Mouse (Mus musculus) limb, embryonic 11.5 days (tissue): Measurements from ENCODE around the gene Gldc. TPM values are rescaled to one million over a fixed set of nuclear protein-coding genes. Genes with fewer than 3 reads are reported as not detected.

ENCODE experiments used
- ATAC-seq: fragments of 200-750 bp; cut with Nextera tagmentation; 2 replicates; pipeline ENCODE4 v1.8.0; 2017; ENCODE audit warnings: low read depth; ENCODE audit not compliant: insufficient number of reproducible peaks, low FRiP score, low TSS enrichment
- DNase-seq: peaks from one replicate; pipeline ENCODE4 v3.0.0-alpha.2; 2015; ENCODE audit warnings: low spot score
- H3K27ac ChIP-seq: fragments of 300-500 bp; sonication (generic); replicated peaks from 2 replicates; pipeline ENCODE4 v1.5.1; 2014; ENCODE audit warnings: low read depth, mild to moderate bottlenecking, low read length
- H3K27me3 ChIP-seq: fragments of 300-500 bp; sonication (generic); 2 replicates; pipeline ENCODE4 v1.6.1; 2014; ENCODE audit warnings: mild to moderate bottlenecking, low read length, mixed read lengths; ENCODE audit not compliant: control insufficient read depth, insufficient read depth
- H3K36me3 ChIP-seq: fragments of 300-500 bp; sonication (generic); 2 replicates; pipeline ENCODE4 v1.6.1; 2014; ENCODE audit warnings: mild to moderate bottlenecking, low read length, moderate library complexity, mixed read lengths; ENCODE audit not compliant: control insufficient read depth, insufficient read depth
- H3K4me1 ChIP-seq: fragments of 300-500 bp; sonication (generic); 2 replicates; pipeline ENCODE4 v1.6.1; 2014; ENCODE audit warnings: low read length, mixed read lengths; ENCODE audit not compliant: control insufficient read depth, insufficient read depth
- H3K4me2 ChIP-seq: fragments of 300-500 bp; sonication (generic); 2 replicates; pipeline ENCODE4 v1.6.1; 2014; ENCODE audit warnings: low read depth, mild to moderate bottlenecking, moderate library complexity; ENCODE audit not compliant: severe bottlenecking
- H3K4me3 ChIP-seq: fragments of 300-500 bp; sonication (generic); 2 replicates; pipeline ENCODE4 v1.5.1; 2014; ENCODE audit warnings: low read depth, low read length
- H3K9ac ChIP-seq: fragments of 300-500 bp; sonication (generic); 2 replicates; pipeline ENCODE4 v1.6.1; 2014; ENCODE audit warnings: mild to moderate bottlenecking, low read length
- H3K9me3 ChIP-seq: fragments of 300-500 bp; sonication (generic); 2 replicates; pipeline ENCODE4 v1.6.1; 2016; ENCODE audit warnings: low read length; ENCODE audit not compliant: control insufficient read depth
- WGBS: fragments of 180-500 bp; shearing (Covaris S2); extraction: QIAGEN DNeasy Blood & Tissue Kit; methylation state at CpG from one replicate; pipeline ENCODE4 v1.1.7; 2014; 5-methylcytosine and 5-hydroxymethylcytosine counted together
- polyA plus RNA-seq: library from polyadenylated mRNA; unstranded; fragments of >200 nt; fragmentation: Nextera tagmentation; extraction: Ambion mirVana; gene quantifications from 2 replicates; pipeline ENCODE4 v1.2.1, GENCODE M21; 2014

Gene Gldc
- polyA plus RNA-seq, 1 experiment from 2014 or later: 8.3 TPM

GRCm38 (mm10) chr19:30170319-30170718 is 4.9 kb downstream of the Gldc start:
- 93% methylated on average over 6 of the region's 6 CpGs for WGBS
- H3K36me3 ChIP-seq: no peaks in the 10 kb centered on the region

GRCm38 (mm10) chr19:30166801-30167505 is 8.3 kb downstream of the Gldc start:
- 88% methylated on average over 20 of the region's 20 CpGs for WGBS
- ATAC-seq: no peak
- Histone ChIP-seq H3K36me3 (no peaks in the 10 kb centered on the region), H3K4me3 (no peak overlapping the region), H3K9me3 (no peaks in the 10 kb centered on the region), H3K4me1 (no peaks in the 10 kb centered on the region), H3K9ac (no peak overlapping the region), H3K27me3 (no peaks in the 10 kb centered on the region), H3K4me2 (no peak overlapping the region), H3K27ac (no peak overlapping the region)
- DNase-seq: no peak

More at GRCm38 (mm10) chr19:30170319-30170718, 4.9 kb downstream of the Gldc start:
- H3K4me1 ChIP-seq: no peaks in the 10 kb centered on the region
- H3K9ac ChIP-seq: no peak overlapping the region
- no peak overlapping the region for H3K4me2 ChIP-seq
- no peak overlapping the region for H3K4me3 ChIP-seq
- no peak for DNase-seq
- no peaks in the 10 kb centered on the region; the same call in 1 of the 2 replicates for H3K27me3 ChIP-seq
- ATAC-seq: no peak
- H3K27ac ChIP-seq: no peak overlapping the region
- no peaks in the 10 kb centered on the region for H3K9me3 ChIP-seq

GRCm38 (mm10) chr19:30164228-30164627 is 11.0 kb downstream of the Gldc start:
- H3K9ac ChIP-seq: no peak overlapping the region
- no peak overlapping the region for H3K27ac ChIP-seq
- H3K9me3 ChIP-seq: no peaks in the 10 kb centered on the region
- no peaks in the 10 kb centered on the region for H3K27me3 ChIP-seq
- DNase-seq (no peak), ATAC-seq (no peak)
- no peaks in the 10 kb centered on the region for H3K4me1 ChIP-seq
- 81% methylated on average over 2 of the region's 2 CpGs for WGBS
- H3K36me3 ChIP-seq: no peaks in the 10 kb centered on the region
- no peak overlapping the region for H3K4me2 ChIP-seq
- H3K4me3 ChIP-seq: no peak overlapping the region

GRCm38 (mm10) chr19:30162808-30163207 is 12.4 kb downstream of the Gldc start:
- ATAC-seq: no peak
- Histone ChIP-seq H3K4me1 (no peaks in the 10 kb centered on the region), H3K9ac (no peak overlapping the region), H3K27ac (no peak overlapping the region), H3K27me3 (no peaks in the 10 kb centered on the region), H3K4me2 (no peak overlapping the region), H3K9me3 (no peaks in the 10 kb centered on the region), H3K36me3 (no peaks in the 10 kb centered on the region), H3K4me3 (no peak overlapping the region)
- no peak for DNase-seq
- 46% methylated on average over 5 of the region's 5 CpGs for WGBS

GRCm38 (mm10) chr19:30160021-30160420 is 15.2 kb downstream of the Gldc start:
- H3K9me3 ChIP-seq: no peaks in the 10 kb centered on the region
- no peaks in the 10 kb centered on the region for H3K27me3 ChIP-seq
- no peak for ATAC-seq
- no peak overlapping the region for H3K27ac ChIP-seq
- no peak overlapping the region for H3K4me2 ChIP-seq
- peak; percentile 40 for DNase-seq
- no peak overlapping the region for H3K4me3 ChIP-seq
- no peaks in the 10 kb centered on the region for H3K36me3 ChIP-seq
- H3K9ac ChIP-seq: no peak overlapping the region
- H3K4me1 ChIP-seq: no peaks in the 10 kb centered on the region
- 25% methylated on average over 2 of the region's 2 CpGs for WGBS

GRCm38 (mm10) chr19:30158189-30158588 is 17.0 kb downstream of the Gldc start:
- WGBS: 88% methylated on average over 4 of the region's 4 CpGs
- ATAC-seq: no peak
- Histone ChIP-seq H3K9ac (no peak overlapping the region), H3K27me3 (no peaks in the 10 kb centered on the region), H3K27ac (no peak overlapping the region), H3K36me3 (no peaks in the 10 kb centered on the region), H3K4me3 (no peak overlapping the region), H3K9me3 (no peaks in the 10 kb centered on the region), H3K4me1 (no peaks in the 10 kb centered on the region), H3K4me2 (no peak overlapping the region)
- no peak for DNase-seq

GRCm38 (mm10) chr19:30157031-30157687 is 18.1 kb downstream of the Gldc start:
- no peaks in the 10 kb centered on the region for H3K9me3 ChIP-seq
- H3K4me3 ChIP-seq: no peak overlapping the region
- DNase-seq: no peak
- H3K27ac ChIP-seq: no peak overlapping the region
- no peaks in the 10 kb centered on the region for H3K27me3 ChIP-seq
- H3K9ac ChIP-seq: no peak overlapping the region
- 66% methylated on average over 12 of the region's 12 CpGs for WGBS
- no peak for ATAC-seq
- no peaks in the 10 kb centered on the region for H3K36me3 ChIP-seq
- H3K4me1 ChIP-seq: no peaks in the 10 kb centered on the region
- no peak overlapping the region for H3K4me2 ChIP-seq

GRCm38 (mm10) chr19:30153729-30154128 is 21.5 kb downstream of the Gldc start:
- H3K36me3 ChIP-seq: no peaks in the 10 kb centered on the region
- ATAC-seq (no peak), DNase-seq (no peak)
- H3K9ac ChIP-seq: no peak overlapping the region
- H3K27ac ChIP-seq: no peak overlapping the region
- H3K4me2 ChIP-seq: no peak overlapping the region
- no peaks in the 10 kb centered on the region for H3K27me3 ChIP-seq
- no peaks in the 10 kb centered on the region for H3K9me3 ChIP-seq
- H3K4me3 ChIP-seq: no peak overlapping the region
- 90% methylated on average over 3 of the region's 3 CpGs for WGBS
- H3K4me1 ChIP-seq: no peaks in the 10 kb centered on the region
